Mouse (Mus musculus) cortical plate, adult 2 months (tissue): Measurements from ENCODE around the gene Tmem51. TPM values are rescaled to one million over a fixed set of nuclear protein-coding genes. Genes with fewer than 3 reads are reported as not detected.

Experiments
- H3K27ac ChIP-seq: fragments of 200-500 bp; 2 replicates; pipeline ENCODE4 v1.5.1; 2012; ENCODE audit warnings: low read length, control low read depth, inconsistent platforms; ENCODE audit not compliant: insufficient read depth
- H3K4me1 ChIP-seq: fragments of 200-500 bp; 2 replicates; pipeline ENCODE4 v1.6.1; 2011; ENCODE audit warnings: low read length; ENCODE audit not compliant: control insufficient read depth, insufficient read depth
- H3K4me3 ChIP-seq: fragments of 200-500 bp; 2 replicates; pipeline ENCODE4 v1.5.1; 2011; ENCODE audit warnings: mild to moderate bottlenecking, low read length, control low read depth; ENCODE audit not compliant: insufficient read depth
- CTCF ChIP-seq: fragments of 200-500 bp; IDR thresholded peaks from 2 replicates; pipeline ENCODE4 v1.5.1; 2011; ENCODE audit warnings: mild to moderate bottlenecking, control low read depth, low read length; ENCODE audit not compliant: insufficient read depth; ENCODE audit errors: extremely low read depth
- POLR2A ChIP-seq: fragments of 200-500 bp; IDR thresholded peaks from 2 replicates; pipeline ENCODE4 v1.6.1; 2011; ENCODE audit warnings: mild to moderate bottlenecking, low read length, control low read depth; ENCODE audit not compliant: insufficient read depth; ENCODE audit errors: extremely low read depth
- polyA plus RNA-seq: library from polyadenylated mRNA; depleted of rRNA; stranded (reverse); fragments of >200 nt; gene quantifications from 2 replicates; pipeline ENCODE4 v1.2.3, GENCODE M21; 2012

The Tmem51 gene
- polyA plus RNA-seq, 1 experiment, result 8.4 TPM

DNA sequence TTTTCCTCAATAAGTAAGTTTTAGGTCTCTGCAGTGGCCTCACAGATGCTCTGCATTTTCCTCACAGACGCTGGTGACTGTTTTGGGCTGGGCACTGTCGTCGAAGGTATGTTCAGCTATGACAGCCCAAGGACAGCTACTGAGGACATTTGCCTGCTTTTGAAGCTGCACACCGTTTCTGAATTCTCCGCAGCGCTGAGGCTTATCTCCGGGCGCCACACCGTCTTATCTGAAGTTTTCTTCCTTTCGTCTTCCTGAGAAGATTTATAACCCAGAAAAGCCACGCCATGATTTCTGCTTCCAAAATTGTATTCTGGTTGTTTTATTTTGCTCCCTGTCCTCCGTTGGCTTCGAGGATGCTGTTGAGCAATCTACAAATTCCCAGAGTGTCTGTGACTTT, 55.6 kb downstream of the Tmem51 start:
- Histone ChIP-seq H3K27ac (no peak overlapping the region), H3K4me1 (no peaks in the 10 kb centered on the region), H3K4me3 (no peak overlapping the region)
- no peak for TF ChIP-seq POLR2A
- no peak for TF ChIP-seq CTCF

DNA sequence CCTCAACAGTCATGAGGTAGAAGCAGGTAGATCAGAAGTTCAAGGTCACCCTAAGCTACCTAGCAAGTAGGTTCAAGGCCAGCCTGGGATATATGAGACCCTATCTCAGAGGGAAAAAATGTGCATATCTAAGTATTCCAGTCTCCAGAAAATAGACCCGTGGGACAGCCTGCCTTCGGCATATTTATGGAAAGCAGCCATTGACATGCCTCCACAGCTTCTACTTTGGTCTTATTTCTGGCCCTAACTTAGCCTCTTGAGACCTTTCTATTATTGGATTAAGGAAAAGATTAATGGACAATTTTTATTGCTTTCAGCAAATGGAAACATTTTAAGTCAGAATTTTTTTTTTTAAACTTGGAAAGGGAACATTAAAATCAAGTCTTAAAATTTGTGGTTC, 57.1 kb downstream of the Tmem51 start:
- H3K4me3 ChIP-seq, result no peak overlapping the region
- TF ChIP-seq POLR2A (no peak), CTCF (no peak)
- H3K4me1 ChIP-seq, result no peaks in the 10 kb centered on the region
- H3K27ac ChIP-seq, result no peak overlapping the region

DNA sequence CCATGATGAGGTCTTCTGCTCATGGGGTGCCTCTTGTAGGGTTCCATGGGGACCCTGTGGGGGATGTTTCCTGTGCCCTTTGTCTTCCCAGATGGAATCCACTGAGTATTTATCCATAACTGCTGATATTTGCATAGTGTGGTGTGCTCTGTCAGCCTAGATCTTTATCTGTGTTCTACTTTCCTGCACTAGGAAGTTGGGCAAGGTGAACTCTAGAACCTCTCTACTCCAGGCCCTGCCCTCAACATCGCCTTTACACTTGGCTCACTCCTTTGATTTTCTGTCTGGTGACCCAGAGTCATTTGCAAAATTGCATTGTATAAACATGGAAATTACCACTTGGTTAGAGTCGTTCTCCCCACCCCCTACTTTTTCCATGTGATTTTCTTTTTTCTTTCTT, 59.6 kb downstream of the Tmem51 start:
- Histone ChIP-seq H3K27ac (no peak overlapping the region), H3K4me1 (no peaks in the 10 kb centered on the region), H3K4me3 (no peak overlapping the region)
- no peak for TF ChIP-seq POLR2A
- no peak for TF ChIP-seq CTCF

DNA sequence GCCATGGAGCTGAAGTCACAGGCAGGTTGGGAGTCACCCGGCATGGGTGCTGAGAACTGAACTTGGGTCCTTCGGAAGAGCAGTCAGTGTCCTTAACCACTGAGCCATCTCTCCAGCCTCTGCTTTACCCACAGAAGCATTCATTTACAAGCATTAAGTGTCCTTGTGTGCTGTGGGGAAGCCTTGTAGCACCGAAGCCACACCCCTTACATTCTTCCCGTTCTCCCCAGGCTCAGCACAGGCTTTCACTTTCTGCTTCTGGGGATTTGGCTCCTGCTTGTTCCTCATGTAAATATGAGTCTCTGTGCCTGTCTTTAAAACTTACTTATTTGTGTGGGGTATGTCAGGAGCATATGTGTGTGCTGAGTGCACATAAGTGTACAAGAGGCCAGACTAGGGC, 60.9 kb downstream of the Tmem51 start:
- no peaks in the 10 kb centered on the region for H3K4me1 ChIP-seq
- H3K4me3 ChIP-seq, result no peak overlapping the region
- no peak for TF ChIP-seq CTCF
- no peak for TF ChIP-seq POLR2A
- H3K27ac ChIP-seq, result no peak overlapping the region

DNA sequence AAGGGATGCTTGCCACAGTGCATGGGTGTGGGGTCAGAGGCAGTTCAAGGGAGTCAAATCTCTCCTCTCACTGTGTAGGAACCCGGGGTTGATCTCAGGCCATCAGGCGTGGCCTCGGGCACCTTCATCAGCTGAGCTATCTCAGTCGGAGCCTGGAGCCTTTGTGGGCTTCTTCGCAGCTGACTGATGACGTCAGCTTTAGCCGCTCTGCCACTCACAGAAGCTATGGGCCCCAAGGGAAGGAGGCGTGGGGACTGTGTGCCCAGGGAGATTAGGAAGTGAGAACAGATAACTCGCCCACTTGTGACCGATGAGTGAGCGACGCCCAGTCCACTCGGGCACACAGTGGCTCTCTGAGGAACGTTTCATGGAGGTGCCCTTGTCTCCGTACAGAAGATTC, 66.4 kb downstream of the Tmem51 start:
- TF ChIP-seq POLR2A (no peak), CTCF (no peak)
- peaks cover 3% of the 10 kb centered on the region; the same call in 1 of the 2 replicates for H3K4me1 ChIP-seq
- H3K27ac ChIP-seq, result no peak overlapping the region
- H3K4me3 ChIP-seq, result no peak overlapping the region

DNA sequence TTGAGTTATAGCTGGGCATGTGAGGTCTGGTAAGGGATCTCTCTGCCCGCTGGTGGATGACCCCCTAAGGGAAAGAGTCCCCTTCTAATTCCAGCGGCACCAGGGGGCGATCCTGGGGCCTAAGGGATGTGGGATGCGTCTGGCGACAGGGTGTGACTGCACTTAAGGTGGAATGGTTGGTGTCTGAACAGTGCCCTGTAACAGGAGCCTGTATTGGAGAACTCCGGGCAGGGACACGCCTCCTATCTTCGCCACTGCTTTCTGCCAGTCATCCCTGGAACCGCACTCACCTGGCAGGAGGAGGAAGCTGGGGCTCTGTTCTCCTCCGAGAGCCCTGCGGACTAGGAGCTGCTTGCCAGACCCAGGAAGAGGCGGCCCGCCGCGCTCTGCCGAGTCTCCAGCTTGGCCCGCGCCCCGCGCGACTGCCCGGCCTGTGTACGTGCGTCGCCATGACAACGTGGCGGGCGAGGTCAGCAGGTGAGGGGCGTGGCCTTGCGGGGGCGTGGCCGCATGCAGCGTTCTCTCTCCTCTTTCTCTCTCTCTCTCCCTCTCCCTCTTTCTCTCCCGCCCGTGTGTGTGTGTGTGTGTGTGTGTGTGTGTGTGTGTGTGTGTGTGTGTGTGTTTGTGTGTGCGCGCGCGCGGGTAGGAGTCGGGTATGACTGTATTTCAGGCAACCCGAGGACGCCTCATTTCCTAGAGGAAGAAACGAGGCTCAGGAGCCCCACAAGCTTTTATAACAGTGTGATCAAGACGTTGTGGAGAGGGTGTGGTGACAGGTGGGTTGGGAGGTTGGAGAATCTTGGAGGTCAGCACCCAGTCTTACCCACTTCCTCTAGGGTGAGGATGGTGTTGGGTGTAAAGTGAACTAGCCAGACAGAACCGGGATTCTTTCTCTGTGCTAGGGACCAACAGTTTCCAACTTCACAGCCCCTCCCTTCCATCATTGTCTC, 69.2 kb downstream of the Tmem51 start, which contains the start of gene Fhad1:
Gene Fhad1, minus strand, starts transcription at position 424 of the 950 bp plus-strand sequence.
- H3K4me3 ChIP-seq, result peak within 1 kb of the TSS; percentile 18
- TF ChIP-seq POLR2A (no peak), CTCF (no peak)
- peaks cover 3% of the 10 kb centered on the region; the same call in 1 of the 2 replicates for H3K4me1 ChIP-seq
- no peak within 1 kb of the TSS for H3K27ac ChIP-seq

DNA sequence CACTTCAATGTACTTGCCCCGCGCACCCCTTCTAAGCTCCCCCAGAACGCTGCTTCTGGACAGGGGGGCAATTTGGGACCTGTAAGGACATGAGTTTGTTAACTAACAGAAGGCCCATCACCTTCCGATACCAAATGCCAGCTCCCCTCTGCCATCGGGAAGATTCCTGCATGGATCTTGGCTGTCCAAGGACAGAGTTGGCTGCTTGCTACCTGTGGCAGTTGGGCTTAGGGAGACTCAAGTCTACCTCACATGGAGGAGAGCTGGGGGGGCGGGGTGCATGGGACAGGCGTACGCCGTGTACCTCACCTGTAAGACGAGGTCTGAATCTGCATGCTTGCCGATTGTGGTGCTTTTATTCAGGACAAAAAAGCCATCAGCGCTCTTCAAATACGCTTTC, 72.9 kb downstream of the Tmem51 start:
- no peak overlapping the region for H3K4me3 ChIP-seq
- peaks cover 3% of the 10 kb centered on the region; the same call in 1 of the 2 replicates for H3K4me1 ChIP-seq
- TF ChIP-seq CTCF, result no peak
- no peak for TF ChIP-seq POLR2A
- no peak overlapping the region for H3K27ac ChIP-seq

DNA sequence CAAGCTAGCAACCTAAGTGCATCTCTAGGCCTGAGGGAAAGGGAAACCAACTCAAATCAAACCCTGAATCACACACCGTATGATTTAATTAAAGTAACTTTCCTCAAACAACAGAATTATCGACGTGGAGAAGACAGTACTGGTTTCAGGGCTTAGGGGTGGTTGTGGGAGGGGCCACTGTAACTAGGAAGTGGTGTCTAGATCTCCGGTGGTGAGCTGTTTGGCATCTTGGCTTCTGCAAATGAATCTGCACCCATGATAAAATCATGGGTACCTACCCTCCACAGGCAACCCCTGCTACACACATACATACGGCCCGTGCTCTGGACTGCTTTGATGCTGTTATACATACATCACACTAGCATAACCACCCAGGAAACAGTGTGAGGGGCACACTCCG, 73.7 kb downstream of the Tmem51 start:
- TF ChIP-seq CTCF (no peak), POLR2A (no peak)
- no peak overlapping the region for H3K27ac ChIP-seq
- H3K4me3 ChIP-seq, result no peak overlapping the region
- H3K4me1 ChIP-seq, result peaks cover 1% of the 10 kb centered on the region; the same call in 1 of the 2 replicates

DNA sequence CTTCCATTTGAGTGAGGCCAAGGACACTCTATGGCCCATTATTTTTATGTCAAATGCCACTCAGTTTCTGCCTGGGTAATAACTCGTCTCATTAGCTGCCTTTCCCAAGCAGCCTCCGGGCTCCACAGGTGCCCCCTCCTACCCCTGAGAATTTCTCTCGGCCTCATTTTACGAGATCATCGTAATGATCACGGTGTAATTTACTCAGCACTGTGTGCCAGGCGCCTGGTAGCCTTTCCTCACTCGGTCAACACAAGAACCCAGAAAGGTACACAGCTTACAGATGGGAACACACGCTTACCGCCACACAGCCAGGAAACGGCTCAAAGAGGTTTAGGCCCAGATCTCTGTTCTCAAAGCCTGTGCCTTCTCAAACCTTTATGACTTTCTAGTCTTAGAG, 75.9 kb downstream of the Tmem51 start:
- H3K4me1 ChIP-seq, result no peaks in the 10 kb centered on the region
- TF ChIP-seq POLR2A (no peak), CTCF (no peak)
- H3K27ac ChIP-seq, result no peak overlapping the region
- H3K4me3 ChIP-seq, result no peak overlapping the region

DNA sequence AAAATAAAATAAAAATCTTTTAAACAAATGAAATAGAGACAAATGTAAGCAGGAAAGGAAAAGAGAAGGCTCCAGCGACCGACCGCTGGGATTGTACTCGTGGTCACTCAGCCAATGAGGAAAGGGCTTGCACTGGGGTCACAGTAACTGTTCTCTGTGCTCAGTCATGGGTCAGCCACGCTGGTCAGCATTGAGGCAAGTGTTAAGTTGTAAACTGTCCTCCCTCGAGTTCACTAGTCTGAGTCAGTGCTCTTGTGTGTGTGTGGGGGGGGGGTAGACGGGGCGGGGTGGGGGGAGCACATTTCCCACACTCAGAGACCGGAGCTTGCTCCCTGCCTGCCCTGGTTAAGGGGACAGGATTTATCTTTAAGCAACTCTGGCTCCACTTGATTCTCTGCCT, 83.5 kb downstream of the Tmem51 start:
- no peak overlapping the region for H3K4me3 ChIP-seq
- TF ChIP-seq POLR2A, result no peak
- TF ChIP-seq CTCF, result no peak
- H3K27ac ChIP-seq, result no peak overlapping the region
- H3K4me1 ChIP-seq, result no peaks in the 10 kb centered on the region
